Mouse (Mus musculus): ENCODE measurements at regions not wholly inside any gene's neighbourhood (a gene's known extent, or its start where the extent isn't known, plus 50 kb on each side); places are given as distances from the start of the nearest gene placed in this dataset.
A peak's percentile ranks its signal among the peaks of the same experiment; 100 is the strongest.

DNA sequence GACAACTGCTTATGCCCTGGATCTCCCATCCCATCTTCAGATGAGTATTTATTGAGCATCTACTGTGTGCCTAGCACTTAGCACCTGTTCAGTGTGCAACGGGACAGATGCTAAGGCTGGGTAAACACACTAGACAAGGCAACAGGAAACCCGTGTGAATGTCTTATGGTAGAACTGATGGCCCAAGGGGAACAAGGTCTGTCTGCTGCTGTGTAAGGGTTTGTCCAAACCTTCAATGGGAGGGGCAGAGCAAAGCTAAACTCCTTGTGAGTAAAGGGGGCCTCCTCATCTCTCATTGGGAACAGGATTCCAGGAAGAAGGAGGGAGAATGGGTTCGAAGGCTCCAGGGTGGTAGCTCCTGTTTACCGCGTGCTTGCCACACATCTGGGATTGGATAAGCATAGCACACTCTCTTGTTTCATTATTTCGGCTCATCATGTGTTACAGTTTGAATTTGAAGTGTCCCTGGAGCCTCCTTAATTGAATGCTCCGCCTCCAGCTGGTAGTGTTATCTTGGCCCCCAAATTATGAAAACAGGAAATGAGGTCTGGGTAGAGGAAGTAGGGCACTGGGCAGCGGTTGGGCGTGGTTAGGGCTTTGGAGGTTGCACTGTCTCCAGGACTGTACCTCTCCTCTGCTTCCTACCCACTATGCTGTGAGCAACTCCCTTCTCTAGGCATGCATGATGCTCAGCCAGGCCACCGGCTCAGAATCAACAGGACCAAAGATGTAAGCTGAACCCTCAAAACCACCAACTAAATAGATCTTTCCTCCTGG, 348.9 kb upstream of the Tbx3 start:
- no peaks in the 10 kb centered on the region for H3K27me3 ChIP-seq (ENCODE audit: control insufficient read depth, insufficient read depth, low read length)
- DNase-seq (ENCODE audit: low read depth in 3 of 3, low spot score in 3 of 3) (peak in 1 of 3 experiments; percentile 16), ATAC-seq (ENCODE audit: insufficient read depth) (peak; percentile 48; the same call in 1 of the 2 replicates)
- TF ChIP-seq CTCF (IDR thresholded peaks at IDR 0.05; ENCODE audit: low read depth) = no peak
- no peak for TF ChIP-seq EP300 (IDR thresholded peaks at IDR 0.05; ENCODE audit: low read depth)
- H3K27ac ChIP-seq = no peak overlapping the region
- no peak overlapping the region for H3K4me3 ChIP-seq (ENCODE audit: insufficient read depth in 1 of 2, low read depth in 2 of 2, low read length in 2 of 2)
- WGBS (ENCODE audit: insufficient replicate concordance) = 13% methylated on average over 10 of the region's 10 CpGs
- no peaks in the 10 kb centered on the region for H3K9me3 ChIP-seq (ENCODE audit: control insufficient read depth, low read length)
- H3K36me3 ChIP-seq (replicated peaks; ENCODE audit: control insufficient read depth, insufficient read depth, low read depth) = no peaks in the 10 kb centered on the region
- H3K4me1 ChIP-seq (replicated peaks; ENCODE audit: control insufficient read depth in 2 of 2, insufficient read depth in 2 of 2, low read length in 1 of 2) = peaks cover 0 to 8% of the 10 kb centered on the region in 2 experiments; a peak in 2 of 4 replicates
- no peak overlapping the region for H3K4me2 ChIP-seq (ENCODE audit: low read depth)
- H3K9ac ChIP-seq (replicated peaks) = no peak overlapping the region

DNA sequence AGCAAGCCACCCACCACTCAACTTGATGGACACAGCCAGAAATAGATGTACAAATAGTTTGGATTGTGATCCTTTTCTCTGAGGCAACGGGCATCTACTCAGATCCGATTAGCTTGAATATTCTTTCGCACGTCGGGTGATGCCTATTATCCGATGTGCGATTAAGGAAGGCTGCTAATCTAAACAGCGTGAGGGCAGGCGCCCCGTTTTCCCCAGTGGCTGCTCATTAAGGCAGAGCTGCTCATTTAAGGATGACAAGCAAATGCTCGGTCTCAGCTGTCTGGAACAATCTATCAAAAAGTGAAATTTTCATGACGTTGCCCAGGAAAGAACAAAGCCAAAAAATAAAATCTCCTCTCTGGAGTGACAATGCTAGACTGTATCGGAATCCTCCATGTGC, 348.1 kb upstream of the Tbx3 start:
- ATAC-seq (ENCODE audit: insufficient read depth) (no peak), DNase-seq (ENCODE audit: low read depth in 3 of 3, low spot score in 3 of 3) (no peak)
- H3K4me2 ChIP-seq (ENCODE audit: low read depth) = no peak overlapping the region
- 68% methylated on average over 13 of the region's 13 CpGs for WGBS (ENCODE audit: insufficient replicate concordance)
- no peaks in the 10 kb centered on the region for H3K27me3 ChIP-seq (ENCODE audit: control insufficient read depth, insufficient read depth, low read length)
- no peak overlapping the region for H3K9ac ChIP-seq (replicated peaks)
- no peaks in the 10 kb centered on the region for H3K36me3 ChIP-seq (replicated peaks; ENCODE audit: control insufficient read depth, insufficient read depth, low read depth)
- H3K4me1 ChIP-seq (replicated peaks; ENCODE audit: control insufficient read depth in 2 of 2, insufficient read depth in 2 of 2, low read length in 1 of 2) = peaks cover 0 to 8% of the 10 kb centered on the region in 2 experiments; a peak in 2 of 4 replicates
- TF ChIP-seq CTCF (IDR thresholded peaks at IDR 0.05; ENCODE audit: low read depth) (no peak), EP300 (IDR thresholded peaks at IDR 0.05; ENCODE audit: low read depth) (no peak)
- no peak overlapping the region for H3K27ac ChIP-seq
- no peak overlapping the region for H3K4me3 ChIP-seq (ENCODE audit: insufficient read depth in 1 of 2, low read depth in 2 of 2, low read length in 2 of 2)
- no peaks in the 10 kb centered on the region for H3K9me3 ChIP-seq (ENCODE audit: control insufficient read depth, low read length)

DNA sequence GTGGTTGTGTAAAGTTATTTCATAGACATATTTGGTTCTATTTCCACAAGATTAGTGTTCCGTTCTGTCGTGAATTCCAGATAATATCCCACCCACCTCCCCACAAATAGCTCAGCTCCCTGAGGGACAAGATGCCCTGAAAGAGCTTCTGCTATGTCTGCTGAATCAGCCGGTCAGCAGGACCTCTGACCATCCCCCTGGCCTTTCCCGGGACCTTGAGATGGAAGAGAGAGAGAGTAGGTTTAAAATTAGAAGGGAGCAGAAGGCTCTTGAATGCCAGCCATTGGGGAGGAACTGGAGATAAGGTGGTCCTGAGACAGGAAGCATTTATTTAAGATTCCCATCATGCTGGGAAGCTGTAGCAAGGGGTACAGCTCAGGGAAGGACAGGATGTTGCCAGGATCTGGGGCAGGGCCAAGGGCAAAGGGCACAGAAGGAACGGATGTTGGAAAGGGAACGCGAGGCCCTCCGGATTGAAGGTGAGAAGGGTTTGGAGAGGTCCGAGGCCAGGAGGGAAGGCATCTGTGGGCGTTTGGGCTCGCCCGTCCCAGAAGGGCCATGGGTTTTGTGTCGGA, 344.7 kb upstream of the Tbx3 start:
- no peak overlapping the region for H3K4me3 ChIP-seq (ENCODE audit: insufficient read depth in 1 of 2, low read depth in 2 of 2, low read length in 2 of 2)
- WGBS (ENCODE audit: insufficient replicate concordance) = 72% methylated on average over 13 of the region's 13 CpGs
- no peak overlapping the region for H3K27ac ChIP-seq
- TF ChIP-seq EP300 (IDR thresholded peaks at IDR 0.05; ENCODE audit: low read depth) (no peak), CTCF (IDR thresholded peaks at IDR 0.05; ENCODE audit: low read depth) (no peak)
- no peaks in the 10 kb centered on the region for H3K9me3 ChIP-seq (ENCODE audit: control insufficient read depth, low read length)
- H3K4me2 ChIP-seq (ENCODE audit: low read depth) = no peak overlapping the region
- peaks cover 0 to 14% of the 10 kb centered on the region in 2 experiments; a peak in 2 of 4 replicates for H3K4me1 ChIP-seq (replicated peaks; ENCODE audit: control insufficient read depth in 2 of 2, insufficient read depth in 2 of 2, low read length in 1 of 2)
- no peak for DNase-seq (ENCODE audit: low read depth in 3 of 3, low spot score in 3 of 3)
- no peaks in the 10 kb centered on the region for H3K27me3 ChIP-seq (ENCODE audit: control insufficient read depth, insufficient read depth, low read length)
- no peaks in the 10 kb centered on the region for H3K36me3 ChIP-seq (replicated peaks; ENCODE audit: control insufficient read depth, insufficient read depth, low read depth)
- no peak for ATAC-seq (ENCODE audit: insufficient read depth)
- H3K9ac ChIP-seq (replicated peaks) = no peak overlapping the region

DNA sequence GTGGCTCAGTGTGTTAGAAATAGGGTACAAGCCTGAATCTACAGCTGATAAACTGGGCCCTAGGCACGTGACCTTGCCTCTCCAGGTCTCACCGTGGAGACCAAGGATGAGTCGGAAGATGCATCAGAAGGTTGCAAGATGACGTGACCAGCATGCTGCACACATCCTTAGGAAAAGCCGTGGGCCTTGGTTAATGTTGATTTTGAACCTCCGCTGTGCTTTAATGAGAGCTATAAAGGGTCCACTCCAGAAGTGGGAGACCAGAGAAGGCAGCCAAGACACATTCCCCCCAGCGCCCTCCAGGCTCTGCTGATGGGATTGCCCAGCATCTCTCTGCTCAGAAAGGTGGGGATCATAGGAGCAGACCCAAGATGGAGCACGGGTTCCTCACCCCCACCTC, 343.6 kb upstream of the Tbx3 start:
- Histone ChIP-seq H3K9ac (replicated peaks) (no peak overlapping the region), H3K4me2 (ENCODE audit: low read depth) (no peak overlapping the region), H3K9me3 (ENCODE audit: control insufficient read depth, low read length) (no peaks in the 10 kb centered on the region), H3K4me3 (ENCODE audit: insufficient read depth in 1 of 2, low read depth in 2 of 2, low read length in 2 of 2) (no peak overlapping the region), H3K27ac (no peak overlapping the region), H3K27me3 (ENCODE audit: control insufficient read depth, insufficient read depth, low read length) (no peaks in the 10 kb centered on the region), H3K4me1 (replicated peaks; ENCODE audit: control insufficient read depth in 2 of 2, insufficient read depth in 2 of 2, low read length in 1 of 2) (peaks cover 0 to 13% of the 10 kb centered on the region in 2 experiments; a peak in 2 of 4 replicates), H3K36me3 (replicated peaks; ENCODE audit: control insufficient read depth, insufficient read depth, low read depth) (no peaks in the 10 kb centered on the region)
- ATAC-seq (ENCODE audit: insufficient read depth) (no peak), DNase-seq (ENCODE audit: low read depth in 3 of 3, low spot score in 3 of 3) (no peak)
- no peak for TF ChIP-seq CTCF (IDR thresholded peaks at IDR 0.05; ENCODE audit: low read depth)
- no peak for TF ChIP-seq EP300 (IDR thresholded peaks at IDR 0.05; ENCODE audit: low read depth)
- 62% methylated on average over 8 of the region's 8 CpGs for WGBS (ENCODE audit: insufficient replicate concordance)

DNA sequence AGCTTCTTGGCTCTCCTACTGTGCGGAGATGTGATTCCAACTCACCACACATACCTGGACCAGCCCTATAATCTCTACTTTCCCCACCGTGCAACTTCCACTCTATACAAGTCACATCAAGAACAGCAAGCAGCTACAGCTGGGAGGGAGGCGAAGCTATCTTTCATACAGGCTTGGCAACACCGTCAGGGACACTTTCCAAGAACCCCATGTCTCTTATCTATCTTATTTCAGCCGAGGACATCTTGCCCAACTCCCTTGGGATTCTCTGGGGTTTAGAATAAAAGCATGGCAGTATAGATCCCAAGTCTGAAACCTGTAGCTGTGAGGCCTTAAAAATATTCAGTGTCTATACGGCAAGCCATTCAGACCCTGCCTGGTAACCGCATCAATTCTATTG, 341.5 kb upstream of the Tbx3 start:
- no peak overlapping the region for H3K27ac ChIP-seq

More for the DNA sequence above, 341.5 kb upstream of the Tbx3 start:
- H3K4me1 ChIP-seq (replicated peaks; ENCODE audit: control insufficient read depth in 2 of 2, insufficient read depth in 2 of 2, low read length in 1 of 2) = peaks cover 0 to 20% of the 10 kb centered on the region in 2 experiments; a peak in 1 of 4 replicates
- H3K4me2 ChIP-seq (ENCODE audit: low read depth) = no peak overlapping the region
- no peak overlapping the region for H3K9ac ChIP-seq (replicated peaks)
- no peaks in the 10 kb centered on the region for H3K36me3 ChIP-seq (replicated peaks; ENCODE audit: control insufficient read depth, insufficient read depth, low read depth)
- DNase-seq (ENCODE audit: low read depth in 3 of 3, low spot score in 3 of 3) = no peak
- H3K9me3 ChIP-seq (ENCODE audit: control insufficient read depth, low read length) = no peaks in the 10 kb centered on the region
- no peak overlapping the region for H3K4me3 ChIP-seq (ENCODE audit: insufficient read depth in 1 of 2, low read depth in 2 of 2, low read length in 2 of 2)
- H3K27me3 ChIP-seq (ENCODE audit: control insufficient read depth, insufficient read depth, low read length) = no peaks in the 10 kb centered on the region
- TF ChIP-seq CTCF (IDR thresholded peaks at IDR 0.05; ENCODE audit: low read depth) (no peak), EP300 (IDR thresholded peaks at IDR 0.05; ENCODE audit: low read depth) (no peak)
- WGBS (ENCODE audit: insufficient replicate concordance) = 53% methylated on average over 7 of the region's 7 CpGs
- no peak for ATAC-seq (ENCODE audit: insufficient read depth)
